Mouse (Mus musculus): ENCODE measurements around the gene St7.

- TF ChIP-seq POLR2A (IDR thresholded peaks at IDR 0.05; ENCODE audit: low read depth, low read length) (no peak), CTCF (conservative IDR thresholded peaks at IDR 0.05; ENCODE audit: insufficient read depth, insufficient read length, low read depth, low read length) (no peak)
Observed at GRCm38 (mm10) chr6:17778648-17779202, 86.0 kb downstream of the St7 start.

All from kidney, adult 2 months (tissue).